Mouse (Mus musculus): ENCODE results near the gene Taf5l. TPM values are rescaled to one million over a fixed set of nuclear protein-coding genes. Genes with fewer than 3 reads are reported as not detected.
A peak's percentile ranks its signal among the peaks of the same experiment; 100 is the strongest.

Gene Taf5l
- total and polyA plus RNA-seq, 2 experiments from 2014 or later: 19.5 to 35.7 TPM

- Histone ChIP-seq H3K27ac (ENCODE audit: low read depth, low read length) (no peak overlapping the region), H3K9me3 (ENCODE audit: low read length) (no peaks in the 10 kb centered on the region), H3K4me3 (ENCODE audit: low read depth, low read length) (no peak overlapping the region), H3K27me3 (ENCODE audit: insufficient read depth, low read length) (no peaks in the 10 kb centered on the region), H3K4me1 (ENCODE audit: insufficient read depth, low read length) (no peaks in the 10 kb centered on the region), H3K4me2 (ENCODE audit: low read depth, low read length, poor library complexity, severe bottlenecking) (no peak overlapping the region), H3K36me3 (ENCODE audit: insufficient read depth, low read length) (no peaks in the 10 kb centered on the region), H3K9ac (replicated peaks; ENCODE audit: low read length, poor library complexity, severe bottlenecking) (no peak overlapping the region)
- no peak for TF ChIP-seq CTCF (IDR thresholded peaks at IDR 0.05)
- 82% methylated on average over 11 of the region's 11 CpGs for WGBS
- no peak for DNase-seq (ENCODE audit: low spot score)
- no peak for ATAC-seq (ENCODE audit: low FRiP score)
Measured at GRCm38 (mm10) chr8:124056832-124057655, 35.8 kb upstream of the Taf5l start.

DNA sequence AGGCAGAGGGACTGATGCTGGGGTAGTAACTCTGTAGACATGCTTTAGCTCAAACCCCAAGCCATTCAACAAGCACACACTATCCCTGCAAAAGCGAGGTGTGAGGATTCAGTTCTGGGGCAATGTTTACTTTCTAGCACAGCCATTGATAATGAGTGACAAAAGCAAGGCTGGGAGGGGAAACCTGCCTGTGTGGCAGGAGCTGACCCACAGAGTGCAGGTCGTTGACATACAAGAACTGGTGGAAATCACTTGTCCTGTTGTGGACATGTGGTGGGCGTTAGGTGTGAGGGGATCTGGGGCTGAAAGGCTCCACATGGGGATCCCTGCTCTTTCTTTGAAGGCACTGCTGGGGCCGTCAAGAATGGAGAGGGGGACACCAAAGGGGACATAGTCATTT lies 31.4 kb upstream of the Taf5l start:
- no peak overlapping the region for H3K4me2 ChIP-seq (ENCODE audit: low read depth, low read length, poor library complexity, severe bottlenecking)
- H3K4me1 ChIP-seq (ENCODE audit: insufficient read depth, low read length): no peaks in the 10 kb centered on the region
- H3K9me3 ChIP-seq (ENCODE audit: low read length): no peaks in the 10 kb centered on the region
- 71% methylated on average over 4 of the region's 4 CpGs for WGBS
- H3K27me3 ChIP-seq (ENCODE audit: insufficient read depth, low read length): no peaks in the 10 kb centered on the region
- peaks cover 3% of the 10 kb centered on the region for H3K36me3 ChIP-seq (ENCODE audit: insufficient read depth, low read length)
- DNase-seq (ENCODE audit: low spot score): no peak
- no peak overlapping the region for H3K9ac ChIP-seq (replicated peaks; ENCODE audit: low read length, poor library complexity, severe bottlenecking)
- TF ChIP-seq CTCF (IDR thresholded peaks at IDR 0.05): no peak
- no peak for ATAC-seq (ENCODE audit: low FRiP score)
- H3K4me3 ChIP-seq (ENCODE audit: low read depth, low read length): no peak overlapping the region
- no peak overlapping the region for H3K27ac ChIP-seq (ENCODE audit: low read depth, low read length)

GRCm38 (mm10) chr8:124052110-124052509 lies 30.9 kb upstream of the Taf5l start:
- no peaks in the 10 kb centered on the region for H3K4me1 ChIP-seq (ENCODE audit: insufficient read depth, low read length)
- H3K27ac ChIP-seq (ENCODE audit: low read depth, low read length): no peak overlapping the region
- no peak overlapping the region for H3K4me2 ChIP-seq (ENCODE audit: low read depth, low read length, poor library complexity, severe bottlenecking)
- WGBS: 12% methylated on average over 3 of the region's 3 CpGs
- no peaks in the 10 kb centered on the region for H3K9me3 ChIP-seq (ENCODE audit: low read length)
- H3K27me3 ChIP-seq (ENCODE audit: insufficient read depth, low read length): no peaks in the 10 kb centered on the region
- peak; percentile 60; the same call in 1 of the 2 replicates for ATAC-seq (ENCODE audit: low FRiP score)
- DNase-seq (ENCODE audit: low spot score): peak; percentile 79
- peaks cover 4% of the 10 kb centered on the region for H3K36me3 ChIP-seq (ENCODE audit: insufficient read depth, low read length)
- peak; percentile 99 for TF ChIP-seq CTCF (IDR thresholded peaks at IDR 0.05)
- H3K4me3 ChIP-seq (ENCODE audit: low read depth, low read length): no peak overlapping the region
- no peak overlapping the region for H3K9ac ChIP-seq (replicated peaks; ENCODE audit: low read length, poor library complexity, severe bottlenecking)

DNA sequence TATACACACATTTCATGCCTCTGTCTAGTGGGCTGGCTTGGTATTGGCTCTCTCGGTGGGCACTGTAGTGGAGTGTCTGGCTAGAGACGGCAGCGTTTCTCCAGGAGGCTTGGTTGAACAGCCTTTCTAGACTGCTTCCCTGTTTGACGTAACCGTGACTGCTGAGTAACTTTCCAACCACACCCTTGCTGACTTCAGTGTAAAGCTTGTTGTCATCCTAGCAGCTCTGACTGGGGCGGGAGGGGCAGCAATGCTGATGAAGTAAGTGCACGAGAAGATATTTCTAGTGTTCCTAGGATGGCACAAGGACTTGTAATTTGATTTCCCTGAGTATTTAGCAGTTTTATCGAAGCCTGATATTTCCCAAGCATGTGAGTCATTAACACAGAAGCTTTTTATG lies 24.7 kb upstream of the Taf5l start:
- TF ChIP-seq CTCF (IDR thresholded peaks at IDR 0.05): no peak
- no peaks in the 10 kb centered on the region for H3K9me3 ChIP-seq (ENCODE audit: low read length)
- WGBS: 91% methylated on average over 8 of the region's 8 CpGs
- H3K9ac ChIP-seq (replicated peaks; ENCODE audit: low read length, poor library complexity, severe bottlenecking): no peak overlapping the region
- H3K4me2 ChIP-seq (ENCODE audit: low read depth, low read length, poor library complexity, severe bottlenecking): no peak overlapping the region
- no peak overlapping the region for H3K4me3 ChIP-seq (ENCODE audit: low read depth, low read length)
- ATAC-seq (ENCODE audit: low FRiP score) (no peak), DNase-seq (ENCODE audit: low spot score) (no peak)
- no peaks in the 10 kb centered on the region for H3K27me3 ChIP-seq (ENCODE audit: insufficient read depth, low read length)
- H3K27ac ChIP-seq (ENCODE audit: low read depth, low read length): no peak overlapping the region
- H3K36me3 ChIP-seq (ENCODE audit: insufficient read depth, low read length): peaks cover 29% of the 10 kb centered on the region
- no peaks in the 10 kb centered on the region for H3K4me1 ChIP-seq (ENCODE audit: insufficient read depth, low read length)

DNA sequence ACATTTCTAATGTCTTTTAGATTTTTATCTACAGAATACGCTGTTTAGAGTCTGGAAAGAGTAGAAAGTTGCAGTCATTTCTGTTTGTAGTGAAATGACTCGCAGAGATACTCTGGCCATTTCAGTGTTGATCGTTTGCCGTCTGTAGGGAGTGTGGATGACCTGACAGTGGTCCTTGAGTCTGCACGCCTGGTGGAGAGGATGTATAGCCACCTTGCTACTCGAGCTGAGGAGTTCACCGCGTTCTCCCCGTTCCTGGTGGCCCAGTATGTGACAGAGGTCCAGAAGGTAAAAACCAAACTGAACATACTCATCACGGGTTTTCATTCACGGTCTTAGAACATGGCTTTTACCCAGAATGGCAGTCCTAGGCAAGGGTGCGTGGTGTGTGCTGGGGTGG lies 23.7 kb upstream of the Taf5l start:
- WGBS: 96% methylated on average over 12 of the region's 12 CpGs
- H3K9ac ChIP-seq (replicated peaks; ENCODE audit: low read length, poor library complexity, severe bottlenecking): no peak overlapping the region
- DNase-seq (ENCODE audit: low spot score) (no peak), ATAC-seq (ENCODE audit: low FRiP score) (no peak)
- H3K9me3 ChIP-seq (ENCODE audit: low read length): no peaks in the 10 kb centered on the region
- H3K27me3 ChIP-seq (ENCODE audit: insufficient read depth, low read length): no peaks in the 10 kb centered on the region
- no peak for TF ChIP-seq CTCF (IDR thresholded peaks at IDR 0.05)
- H3K4me2 ChIP-seq (ENCODE audit: low read depth, low read length, poor library complexity, severe bottlenecking): no peak overlapping the region
- peaks cover 34% of the 10 kb centered on the region for H3K36me3 ChIP-seq (ENCODE audit: insufficient read depth, low read length)
- no peak overlapping the region for H3K4me3 ChIP-seq (ENCODE audit: low read depth, low read length)
- H3K4me1 ChIP-seq (ENCODE audit: insufficient read depth, low read length): no peaks in the 10 kb centered on the region
- no peak overlapping the region for H3K27ac ChIP-seq (ENCODE audit: low read depth, low read length)

DNA sequence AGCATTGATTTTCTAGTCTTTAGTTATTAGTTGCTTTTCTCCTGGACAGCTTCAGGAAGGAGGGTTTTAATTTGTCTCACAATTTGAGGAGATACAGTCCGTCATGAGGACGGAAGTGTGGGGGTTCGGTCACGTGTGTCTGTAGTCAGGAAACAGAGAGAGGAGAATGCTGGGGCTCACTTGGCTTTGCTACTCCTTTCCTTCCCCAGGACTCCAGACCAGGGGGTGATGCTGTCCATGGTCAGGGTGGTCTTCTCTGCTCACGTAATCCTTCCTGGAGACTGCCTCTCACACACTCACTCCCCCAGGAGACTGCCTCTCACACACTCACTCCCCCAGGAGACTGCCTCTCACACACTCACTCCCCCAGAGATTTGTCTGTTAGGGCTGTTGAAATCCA lies 23.2 kb upstream of the Taf5l start:
- 91% methylated on average over 5 of the region's 5 CpGs for WGBS

More for the DNA sequence above, 23.2 kb upstream of the Taf5l start:
- Histone ChIP-seq H3K27me3 (ENCODE audit: insufficient read depth, low read length) (no peaks in the 10 kb centered on the region), H3K4me1 (ENCODE audit: insufficient read depth, low read length) (no peaks in the 10 kb centered on the region), H3K36me3 (ENCODE audit: insufficient read depth, low read length) (peaks cover 39% of the 10 kb centered on the region), H3K9ac (replicated peaks; ENCODE audit: low read length, poor library complexity, severe bottlenecking) (no peak overlapping the region), H3K27ac (ENCODE audit: low read depth, low read length) (no peak overlapping the region), H3K4me3 (ENCODE audit: low read depth, low read length) (no peak overlapping the region), H3K9me3 (ENCODE audit: low read length) (no peaks in the 10 kb centered on the region), H3K4me2 (ENCODE audit: low read depth, low read length, poor library complexity, severe bottlenecking) (no peak overlapping the region)
- DNase-seq (ENCODE audit: low spot score): no peak
- ATAC-seq (ENCODE audit: low FRiP score): no peak
- no peak for TF ChIP-seq CTCF (IDR thresholded peaks at IDR 0.05)
